Mouse (Mus musculus) lung, embryonic 16.5 days (tissue): ENCODE measurements around the gene S100a3. TPM values are rescaled to one million over a fixed set of nuclear protein-coding genes. Genes with fewer than 3 reads are reported as not detected.

ENCODE experiments used
- ATAC-seq: fragments of 200-750 bp; cut with Nextera tagmentation; 2 replicates; pipeline ENCODE4 v1.8.0; 2017; ENCODE audit warnings: low read depth, mild to moderate bottlenecking, moderate library complexity
- H3K27ac ChIP-seq: fragments of 300-500 bp; sonication (generic); 2 replicates; pipeline ENCODE4 v1.5.1; 2014; ENCODE audit warnings: mild to moderate bottlenecking, control low read depth, low read length
- H3K27me3 ChIP-seq: fragments of 300-500 bp; sonication (generic); 2 replicates; pipeline ENCODE4 v1.6.1; 2014; ENCODE audit warnings: low read depth, low read length, mixed read lengths; ENCODE audit not compliant: control insufficient read depth, insufficient read depth
- H3K36me3 ChIP-seq: fragments of 300-500 bp; sonication (generic); 2 replicates; pipeline ENCODE4 v1.6.1; 2014; ENCODE audit warnings: low read length; ENCODE audit not compliant: control insufficient read depth, insufficient read depth
- H3K4me1 ChIP-seq: fragments of 300-500 bp; sonication (generic); replicated peaks from 2 replicates; pipeline ENCODE4 v1.6.1; 2014; ENCODE audit warnings: low read length, mixed read lengths; ENCODE audit not compliant: control insufficient read depth, insufficient read depth
- H3K4me2 ChIP-seq: fragments of 300-500 bp; sonication (generic); 2 replicates; pipeline ENCODE4 v1.6.1; 2014; ENCODE audit warnings: low read depth, low read length, control low read depth
- H3K4me3 ChIP-seq: fragments of 300-500 bp; sonication (generic); 2 replicates; pipeline ENCODE4 v1.5.1; 2014; ENCODE audit warnings: mild to moderate bottlenecking, low read length, control low read depth
- H3K9ac ChIP-seq: fragments of 300-500 bp; sonication (generic); 2 replicates; pipeline ENCODE4 v1.6.1; 2014; ENCODE audit warnings: low read length, control low read depth
- H3K9me3 ChIP-seq: fragments of 300-500 bp; sonication (generic); 2 replicates; pipeline ENCODE4 v1.6.1; 2016; ENCODE audit warnings: low read length; ENCODE audit not compliant: control insufficient read depth
- WGBS: fragments of 180-500 bp; shearing (Covaris S2); extraction: QIAGEN DNeasy Blood & Tissue Kit; methylation state at CpG from one replicate; pipeline ENCODE4 v1.1.7; 2014; 5-methylcytosine and 5-hydroxymethylcytosine counted together
- polyA plus RNA-seq: library from polyadenylated mRNA; unstranded; fragments of >200 nt; fragmentation: Nextera tagmentation; extraction: Ambion mirVana; gene quantifications from 2 replicates; pipeline ENCODE4 v1.2.1, GENCODE M21; 2015

Gene S100a3
- polyA plus RNA-seq, 1 experiment from 2014 or later, result 0.25 TPM

GRCm38 (mm10) chr3:90526076-90526475 lies 34.3 kb upstream of the S100a3 start:
- whole genome bisulfite sequencing, result 66% methylated on average over 2 of the region's 2 CpGs
- no peak overlapping the region for H3K9ac ChIP-seq
- H3K9me3 ChIP-seq, result no peaks in the 10 kb centered on the region
- H3K36me3 ChIP-seq, result no peaks in the 10 kb centered on the region
- H3K4me2 ChIP-seq, result no peak overlapping the region
- peak overlapping the region; percentile 43 for H3K27ac ChIP-seq
- no peak overlapping the region for H3K4me3 ChIP-seq
- peaks cover 14% of the 10 kb centered on the region for H3K4me1 ChIP-seq
- peak; percentile 36 for ATAC-seq
- H3K27me3 ChIP-seq, result no peaks in the 10 kb centered on the region

GRCm38 (mm10) chr3:90526580-90526979 lies 33.8 kb upstream of the S100a3 start, which contains the start of gene S100a14:
Gene S100a14 (plus strand): TSS chr3:90526856.
- 29% methylated on average over 5 of the region's 5 CpGs for whole genome bisulfite sequencing
- H3K4me1 ChIP-seq, result peaks cover 14% of the 10 kb centered on the region
- H3K27ac ChIP-seq, result peak within 1 kb of the TSS; percentile 69
- 0 out of 2 replicates have a peak within 1 kb of the TSS, but pooled peaks have one; percentile 29 for H3K9ac ChIP-seq
- H3K4me3 ChIP-seq, result peak within 1 kb of the TSS; percentile 11; the same call in 1 of the 2 replicates
- no peaks in the 10 kb centered on the region for H3K27me3 ChIP-seq
- no peaks in the 10 kb centered on the region for H3K36me3 ChIP-seq
- ATAC-seq, result peak; percentile 94
- no peaks in the 10 kb centered on the region for H3K9me3 ChIP-seq
- H3K4me2 ChIP-seq, result peak within 1 kb of the TSS; percentile 41

GRCm38 (mm10) chr3:90527291-90527873 lies 33.0 kb upstream of the S100a3 start:
- Histone ChIP-seq H3K9ac (0 out of 2 replicates have a peak overlapping the region, but pooled peaks have one; percentile 29), H3K27ac (peak overlapping the region; percentile 6; the same call in 1 of the 2 replicates), H3K4me1 (peaks cover 14% of the 10 kb centered on the region), H3K4me3 (peak overlapping the region; percentile 11; the same call in 1 of the 2 replicates), H3K4me2 (0 out of 2 replicates have a peak overlapping the region, but pooled peaks have one; percentile 41), H3K36me3 (no peaks in the 10 kb centered on the region), H3K9me3 (no peaks in the 10 kb centered on the region), H3K27me3 (no peaks in the 10 kb centered on the region)
- peak; percentile 32 for ATAC-seq
- WGBS, result 71% methylated on average over 7 of the region's 7 CpGs

GRCm38 (mm10) chr3:90531713-90532112 lies 28.7 kb upstream of the S100a3 start:
- no peak for ATAC-seq
- H3K27ac ChIP-seq, result no peak overlapping the region
- H3K4me3 ChIP-seq, result no peak overlapping the region
- peaks cover 8% of the 10 kb centered on the region for H3K4me1 ChIP-seq
- no peak overlapping the region for H3K9ac ChIP-seq
- WGBS, result 48% methylated on average over 5 of the region's 5 CpGs
- H3K9me3 ChIP-seq, result no peaks in the 10 kb centered on the region
- no peaks in the 10 kb centered on the region for H3K36me3 ChIP-seq
- H3K27me3 ChIP-seq, result no peaks in the 10 kb centered on the region
- no peak overlapping the region for H3K4me2 ChIP-seq

GRCm38 (mm10) chr3:90535446-90535845 lies 24.9 kb upstream of the S100a3 start:
- H3K4me3 ChIP-seq, result no peak overlapping the region
- no peak for ATAC-seq
- no peak overlapping the region for H3K27ac ChIP-seq
- H3K4me1 ChIP-seq, result no peaks in the 10 kb centered on the region; the same call in 1 of the 2 replicates
- H3K9me3 ChIP-seq, result no peaks in the 10 kb centered on the region
- 60% methylated on average over 1 of the region's 1 CpGs for WGBS
- no peak overlapping the region for H3K4me2 ChIP-seq
- no peaks in the 10 kb centered on the region for H3K36me3 ChIP-seq
- H3K27me3 ChIP-seq, result no peaks in the 10 kb centered on the region
- no peak overlapping the region for H3K9ac ChIP-seq

DNA sequence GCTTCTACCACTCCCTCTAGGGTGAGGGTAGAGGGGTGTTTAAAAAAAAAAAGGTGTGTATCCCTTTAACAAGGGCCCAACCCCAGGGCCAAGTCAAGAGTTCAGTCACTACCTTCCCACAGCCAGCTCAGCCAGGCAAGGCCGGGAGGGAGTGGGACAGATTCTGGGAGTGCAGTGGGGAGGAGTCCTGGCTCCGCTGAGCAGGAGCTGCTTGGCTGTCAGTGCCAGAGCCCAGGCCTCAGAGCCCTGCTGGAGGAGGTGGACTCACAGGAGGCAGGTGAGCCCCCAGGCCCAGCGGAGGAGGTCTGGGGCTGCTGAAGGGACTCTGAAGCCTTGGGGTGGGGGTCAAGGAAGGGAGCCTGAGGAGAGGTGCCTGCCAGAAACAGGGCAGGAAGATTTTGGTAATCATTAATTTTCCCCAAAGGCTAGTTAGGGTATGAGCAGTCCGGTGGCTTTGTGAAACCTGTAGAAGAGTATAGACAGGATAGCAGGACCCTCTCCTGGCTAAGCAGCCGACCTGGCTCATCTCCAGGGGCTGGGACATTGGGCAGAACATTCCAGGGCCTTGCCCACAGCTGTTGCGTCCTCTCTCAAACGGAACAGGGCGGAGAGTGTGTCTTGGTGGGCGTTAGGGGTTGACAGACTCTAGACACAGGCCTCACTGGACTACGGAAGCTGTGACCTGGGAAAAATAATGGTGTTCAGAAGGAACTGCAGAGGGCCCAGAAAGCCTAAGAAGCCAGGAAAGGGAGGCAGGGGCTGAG lies 23.1 kb upstream of the S100a3 start, which contains the start of gene S100a16:
Gene S100a16 (plus strand): TSS at position 114 of the 764 bp plus-strand sequence.
- no peaks in the 10 kb centered on the region for H3K27me3 ChIP-seq
- 28% methylated on average over 10 of the region's 10 CpGs for WGBS
- ATAC-seq, result peak; percentile 90
- H3K9ac ChIP-seq, result peak within 1 kb of the TSS; percentile 53
- H3K4me1 ChIP-seq, result no peaks in the 10 kb centered on the region; the same call in 1 of the 2 replicates
- H3K27ac ChIP-seq, result peak within 1 kb of the TSS; percentile 82
- H3K9me3 ChIP-seq, result no peaks in the 10 kb centered on the region
- peak within 1 kb of the TSS; percentile 43 for H3K4me2 ChIP-seq
- no peaks in the 10 kb centered on the region for H3K36me3 ChIP-seq
- H3K4me3 ChIP-seq, result peak within 1 kb of the TSS; percentile 43

- Histone ChIP-seq H3K9ac (peak overlapping the region; percentile 53), H3K27me3 (no peaks in the 10 kb centered on the region), H3K27ac (peak overlapping the region; percentile 82), H3K4me3 (peak overlapping the region; percentile 43), H3K4me1 (no peaks in the 10 kb centered on the region; the same call in 1 of the 2 replicates), H3K36me3 (no peaks in the 10 kb centered on the region), H3K9me3 (no peaks in the 10 kb centered on the region), H3K4me2 (peak overlapping the region; percentile 43)
- ATAC-seq, result no peak
- WGBS, result 57% methylated on average over 5 of the region's 5 CpGs
These were observed 22.5 kb upstream of the S100a3 start for GRCm38 (mm10) chr3:90537905-90538296.

DNA sequence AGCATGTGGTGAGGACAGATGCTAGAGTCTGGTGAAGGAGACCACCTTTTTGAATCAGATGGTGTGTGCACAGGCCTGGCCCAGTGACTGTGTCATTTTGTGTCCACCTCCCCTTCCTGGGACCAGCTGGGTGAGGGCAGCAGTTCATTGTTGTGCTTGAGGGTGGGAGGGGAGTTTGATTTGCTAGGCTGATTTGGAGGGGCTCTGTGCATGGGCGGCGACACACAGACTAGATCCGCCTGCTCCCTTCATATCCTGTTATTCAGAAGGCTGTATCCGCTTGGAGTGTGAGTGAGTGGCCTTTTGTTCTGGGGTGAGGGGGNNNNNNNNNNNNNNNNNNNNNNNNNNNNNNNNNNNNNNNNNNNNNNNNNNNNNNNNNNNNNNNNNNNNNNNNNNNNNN lies 19.5 kb upstream of the S100a3 start:
- WGBS, result 35% methylated on average over 4 of the region's 4 CpGs
- peak overlapping the region; percentile 63 for H3K9ac ChIP-seq
- peak; percentile 68 for ATAC-seq

More for the DNA sequence above, 19.5 kb upstream of the S100a3 start:
- Histone ChIP-seq H3K4me3 (peak overlapping the region; percentile 35), H3K36me3 (no peaks in the 10 kb centered on the region), H3K9me3 (no peaks in the 10 kb centered on the region), H3K27me3 (no peaks in the 10 kb centered on the region), H3K4me2 (peak overlapping the region; percentile 26), H3K27ac (peak overlapping the region; percentile 58), H3K4me1 (no peaks in the 10 kb centered on the region; the same call in 1 of the 2 replicates)
